Mouse (Mus musculus): ENCODE measurements at regions not wholly inside any gene's neighbourhood (a gene's known extent, or its start where the extent isn't known, plus 50 kb on each side); places are given as distances from the start of the nearest gene placed in this dataset.

GRCm38 (mm10) chr12:25439029-25439551, 342.1 kb upstream of the Id2 start:
- DNase-seq: no peak

- no peak for DNase-seq
These were observed 341.5 kb upstream of the Id2 start for GRCm38 (mm10) chr12:25438217-25439028.

GRCm38 (mm10) chr12:25437556-25437955, 340.6 kb upstream of the Id2 start:
- no peak for DNase-seq

GRCm38 (mm10) chr12:25436220-25436911, 339.4 kb upstream of the Id2 start:
- no peak for DNase-seq

GRCm38 (mm10) chr12:25432796-25433195, 335.9 kb upstream of the Id2 start:
- DNase-seq: no peak

- no peak for DNase-seq
These were observed 334.0 kb upstream of the Id2 start for GRCm38 (mm10) chr12:25430911-25431310.

GRCm38 (mm10) chr12:25427911-25428642, 331.1 kb upstream of the Id2 start:
- DNase-seq: no peak

GRCm38 (mm10) chr12:25417336-25417735, 320.4 kb upstream of the Id2 start:
- no peak for DNase-seq

GRCm38 (mm10) chr12:25416571-25416970, 319.6 kb upstream of the Id2 start:
- no peak for DNase-seq

GRCm38 (mm10) chr12:25415641-25416040, 318.7 kb upstream of the Id2 start:
- no peak for DNase-seq

GRCm38 (mm10) chr12:25415232-25415631, 318.3 kb upstream of the Id2 start:
- DNase-seq: no peak

GRCm38 (mm10) chr12:25407301-25407700, 310.4 kb upstream of the Id2 start:
- DNase-seq: no peak

GRCm38 (mm10) chr12:25400326-25400725, 303.4 kb upstream of the Id2 start:
- DNase-seq: no peak

GRCm38 (mm10) chr12:25398726-25399125, 301.8 kb upstream of the Id2 start:
- DNase-seq: no peak

GRCm38 (mm10) chr12:25394326-25394725, 297.4 kb upstream of the Id2 start:
- no peak for DNase-seq

GRCm38 (mm10) chr12:25393501-25393900, 296.6 kb upstream of the Id2 start:
- DNase-seq: no peak

- DNase-seq: no peak
These were observed 292.3 kb upstream of the Id2 start for GRCm38 (mm10) chr12:25389202-25389601.

- DNase-seq: no peak
These were observed 290.9 kb upstream of the Id2 start for GRCm38 (mm10) chr12:25387791-25388280.

GRCm38 (mm10) chr12:25382961-25383360, 286.0 kb upstream of the Id2 start:
- DNase-seq: no peak

- no peak for DNase-seq
These were observed 285.5 kb upstream of the Id2 start for GRCm38 (mm10) chr12:25382475-25382874.

- DNase-seq: no peak
These were observed 284.7 kb upstream of the Id2 start for GRCm38 (mm10) chr12:25381619-25382018.

GRCm38 (mm10) chr12:25379996-25380395, 283.1 kb upstream of the Id2 start:
- no peak for DNase-seq

- peak; percentile 21 for DNase-seq
These were observed 282.1 kb upstream of the Id2 start for GRCm38 (mm10) chr12:25379016-25379415.

Data from cerebellum, adult 11 months (tissue).